Mouse (Mus musculus) stomach, embryonic 16.5 days (tissue): ENCODE data around the gene Lingo2. TPM values are rescaled to one million over a fixed set of nuclear protein-coding genes. Genes with fewer than 3 reads are reported as not detected.
A peak's percentile ranks its signal among the peaks of the same experiment; 100 is the strongest.
"Not testable (repeated sequence)": the region's sequence is repeated elsewhere in the genome, so short reads cannot be mapped to it uniquely, and the experiment has no call there.

ENCODE experiments used
- ATAC-seq: fragments of 200-750 bp; cut with Nextera tagmentation; 2 replicates; pipeline ENCODE4 v1.8.0; 2017; ENCODE audit warnings: moderate number of reproducible peaks, moderate TSS enrichment; ENCODE audit not compliant: insufficient read depth, low FRiP score
- H3K27ac ChIP-seq: fragments of 300-500 bp; sonication (generic); 2 replicates; pipeline ENCODE4 v1.5.1; 2014; ENCODE audit warnings: low read length
- H3K27me3 ChIP-seq: fragments of 300-500 bp; sonication (generic); 2 replicates; pipeline ENCODE4 v1.6.1; 2014; ENCODE audit warnings: low read length, control low read depth, mixed read lengths; ENCODE audit not compliant: control insufficient read depth, insufficient read depth
- H3K36me3 ChIP-seq: fragments of 300-500 bp; sonication (generic); 2 replicates; pipeline ENCODE4 v1.6.1; 2014; ENCODE audit warnings: low read length; ENCODE audit not compliant: control insufficient read depth, insufficient read depth
- H3K4me1 ChIP-seq: fragments of 300-500 bp; sonication (generic); 2 replicates; pipeline ENCODE4 v1.6.1; 2014; ENCODE audit warnings: low read length, control low read depth, mixed read lengths; ENCODE audit not compliant: control insufficient read depth, insufficient read depth
- H3K4me2 ChIP-seq: fragments of 300-500 bp; sonication (generic); 2 replicates; pipeline ENCODE4 v1.6.1; 2014; ENCODE audit warnings: low read depth, low read length, mixed read lengths
- H3K4me3 ChIP-seq: fragments of 300-500 bp; sonication (generic); replicated peaks from 2 replicates; pipeline ENCODE4 v1.5.1; 2014; ENCODE audit warnings: mild to moderate bottlenecking, low read length
- H3K9ac ChIP-seq: fragments of 300-500 bp; sonication (generic); 2 replicates; pipeline ENCODE4 v1.6.1; 2014; ENCODE audit warnings: low read length
- H3K9me3 ChIP-seq: fragments of 300-500 bp; sonication (generic); replicated peaks from 2 replicates; pipeline ENCODE4 v1.6.1; 2016; ENCODE audit warnings: low read length, control low read depth; ENCODE audit not compliant: control insufficient read depth
- WGBS: fragments of 180-500 bp; shearing (Covaris S2); extraction: QIAGEN DNeasy Blood & Tissue Kit; methylation state at CpG from one replicate; pipeline ENCODE4 v1.1.7; 2014; 5-methylcytosine and 5-hydroxymethylcytosine counted together
- polyA plus RNA-seq: library from polyadenylated mRNA; unstranded; fragments of >200 nt; fragmentation: Nextera tagmentation; extraction: Ambion mirVana; gene quantifications from 2 replicates; pipeline ENCODE4 v1.2.1, GENCODE M21; 2015

Gene Lingo2
- polyA plus RNA-seq, 1 experiment from 2014 or later: 0.72 TPM

DNA sequence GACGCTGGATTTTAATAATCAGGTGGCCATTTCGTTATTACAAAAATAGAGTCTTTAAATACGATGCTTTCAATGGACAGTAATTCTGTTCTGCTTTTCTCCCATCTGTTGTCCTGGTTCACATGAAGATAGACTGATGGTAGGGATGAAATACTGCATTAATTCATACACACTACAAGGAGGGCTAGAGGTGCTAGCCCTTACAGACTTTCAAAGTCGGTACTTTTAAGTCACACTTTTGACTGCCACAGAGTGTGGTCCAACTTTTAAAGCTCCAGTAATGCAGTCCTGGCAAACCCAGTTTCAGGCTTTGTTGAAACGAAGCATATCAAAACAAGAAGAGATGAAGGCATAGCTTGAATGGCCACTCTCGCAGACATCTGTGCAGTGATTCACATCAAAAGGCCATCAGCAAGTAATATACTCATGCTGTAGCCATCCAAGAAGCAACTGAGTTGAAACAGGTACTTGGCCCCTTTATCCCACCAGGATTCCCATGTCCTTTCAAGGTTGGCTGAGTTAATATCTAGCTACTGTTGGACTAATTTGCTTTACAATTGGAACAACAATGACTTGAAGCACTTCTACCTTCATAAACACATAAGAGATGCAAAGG, 872.5 kb downstream of the Lingo2 start:
- Histone ChIP-seq H3K4me2 (no peak overlapping the region), H3K27ac (no peak overlapping the region), H3K27me3 (no peaks in the 10 kb centered on the region), H3K4me3 (no peak overlapping the region), H3K9ac (no peak overlapping the region), H3K9me3 (no peaks in the 10 kb centered on the region), H3K36me3 (no peaks in the 10 kb centered on the region), H3K4me1 (no peaks in the 10 kb centered on the region)
- WGBS: 85% methylated on average over 6 of the region's 6 CpGs
- ATAC-seq: no peak

DNA sequence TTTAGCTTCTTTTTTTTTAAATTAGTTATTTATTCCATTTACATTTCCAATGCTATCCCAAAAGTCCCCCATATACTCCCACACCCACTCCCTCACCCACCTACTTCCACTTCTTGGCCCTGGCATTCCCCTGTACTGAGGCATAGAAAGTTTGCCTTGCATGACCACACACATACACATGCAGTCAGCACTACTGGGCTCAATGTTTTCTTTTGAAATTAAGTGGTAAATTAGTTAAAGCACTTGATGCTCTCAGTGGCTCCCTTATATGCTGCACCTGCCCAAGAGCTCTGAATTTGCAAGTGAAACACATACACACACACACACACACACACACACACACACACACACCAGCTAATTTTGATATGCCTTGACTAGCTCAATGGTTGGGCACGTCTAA, 886.8 kb downstream of the Lingo2 start:
- not testable (repeated sequence) for H3K4me2 ChIP-seq, H3K4me3 ChIP-seq, H3K4me1 ChIP-seq, H3K36me3 ChIP-seq, H3K9ac ChIP-seq, H3K27ac ChIP-seq, H3K27me3 ChIP-seq, ATAC-seq, H3K9me3 ChIP-seq
- 50% methylated on average over 1 of the region's 1 CpGs for WGBS

DNA sequence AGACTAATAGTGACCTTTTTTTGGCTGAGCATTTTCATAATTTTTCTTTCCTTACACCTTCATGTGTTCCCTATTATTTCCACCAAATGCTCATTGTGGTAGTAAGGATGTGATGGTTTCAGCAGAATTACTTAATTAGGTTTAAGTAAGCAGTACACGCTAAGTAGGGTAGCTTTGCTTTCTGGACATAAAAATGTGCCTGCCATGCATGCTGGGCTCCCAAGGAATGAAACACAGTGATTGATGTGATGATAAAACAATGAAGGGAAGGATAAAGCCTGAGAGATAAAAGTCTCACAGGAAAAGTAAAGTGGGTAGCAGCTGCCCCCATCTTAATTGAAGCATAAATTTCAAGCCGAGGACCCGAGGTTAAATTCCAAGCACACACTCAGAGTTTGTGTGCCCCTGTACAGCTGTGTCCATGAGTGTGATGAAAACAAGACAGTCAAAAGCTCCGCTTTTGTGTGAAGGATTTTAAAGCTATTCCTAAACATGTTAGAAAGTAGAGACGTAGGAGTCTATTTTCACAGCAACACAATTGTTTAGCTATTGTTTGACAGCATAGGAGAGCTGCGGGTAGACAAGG, 898.7 kb downstream of the Lingo2 start:
- Histone ChIP-seq H3K4me3 (no peak overlapping the region), H3K36me3 (no peaks in the 10 kb centered on the region), H3K9ac (no peak overlapping the region), H3K4me2 (no peak overlapping the region), H3K4me1 (no peaks in the 10 kb centered on the region), H3K27ac (no peak overlapping the region), H3K27me3 (no peaks in the 10 kb centered on the region), H3K9me3 (no peaks in the 10 kb centered on the region)
- 38% methylated on average over 6 of the region's 6 CpGs for WGBS
- no peak for ATAC-seq

DNA sequence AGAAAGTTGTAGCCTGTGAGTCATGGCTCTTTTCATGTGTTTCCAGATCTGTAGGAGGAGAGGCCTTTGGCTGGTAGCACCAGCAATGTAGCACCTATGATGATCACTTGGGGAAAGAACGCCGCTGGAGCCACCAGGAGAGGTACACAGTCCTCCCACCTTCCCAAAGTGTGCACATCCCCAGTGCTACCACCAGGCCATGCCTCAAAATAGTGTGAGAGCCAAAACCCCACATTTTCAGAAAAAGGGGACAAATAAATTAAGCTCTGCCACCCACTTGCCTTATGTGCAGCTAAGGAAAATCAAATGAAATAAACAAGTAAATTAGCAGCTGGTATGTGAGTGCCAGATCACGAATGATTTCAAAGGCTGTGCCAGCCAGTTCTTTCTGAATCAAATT, 911.2 kb downstream of the Lingo2 start:
- WGBS: 81% methylated on average over 3 of the region's 3 CpGs

DNA sequence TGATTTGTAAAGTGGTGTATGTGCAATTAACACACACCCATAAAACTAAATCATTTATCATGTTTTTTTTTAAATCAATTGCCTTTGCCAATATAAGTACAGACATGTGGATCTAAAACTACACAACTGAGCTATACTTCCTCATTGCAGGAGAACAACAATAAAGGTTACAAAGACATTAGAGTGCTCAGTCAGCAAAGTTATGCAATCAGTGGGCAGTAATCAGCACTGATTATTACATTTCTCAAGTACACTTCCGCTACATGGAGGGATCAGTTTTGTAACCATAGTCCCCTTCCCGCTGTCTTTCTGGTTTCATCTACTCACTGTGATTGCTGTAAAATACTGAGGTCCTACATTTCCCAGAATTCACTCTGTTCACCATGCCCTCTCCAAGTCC, 912.8 kb downstream of the Lingo2 start:
- no peaks in the 10 kb centered on the region for H3K9me3 ChIP-seq
- no peak overlapping the region for H3K4me2 ChIP-seq
- H3K27me3 ChIP-seq: no peaks in the 10 kb centered on the region
- no peak overlapping the region for H3K4me3 ChIP-seq
- H3K36me3 ChIP-seq: no peaks in the 10 kb centered on the region
- ATAC-seq: no peak
- no peaks in the 10 kb centered on the region for H3K4me1 ChIP-seq
- 91% methylated on average over 2 of the region's 2 CpGs for WGBS
- H3K9ac ChIP-seq: no peak overlapping the region
- no peak overlapping the region for H3K27ac ChIP-seq

More for the DNA sequence above, 911.2 kb downstream of the Lingo2 start:
- Histone ChIP-seq H3K36me3 (no peaks in the 10 kb centered on the region), H3K9me3 (no peaks in the 10 kb centered on the region), H3K27ac (no peak overlapping the region), H3K9ac (no peak overlapping the region), H3K4me1 (no peaks in the 10 kb centered on the region), H3K27me3 (no peaks in the 10 kb centered on the region), H3K4me3 (no peak overlapping the region), H3K4me2 (no peak overlapping the region)
- ATAC-seq: no peak

DNA sequence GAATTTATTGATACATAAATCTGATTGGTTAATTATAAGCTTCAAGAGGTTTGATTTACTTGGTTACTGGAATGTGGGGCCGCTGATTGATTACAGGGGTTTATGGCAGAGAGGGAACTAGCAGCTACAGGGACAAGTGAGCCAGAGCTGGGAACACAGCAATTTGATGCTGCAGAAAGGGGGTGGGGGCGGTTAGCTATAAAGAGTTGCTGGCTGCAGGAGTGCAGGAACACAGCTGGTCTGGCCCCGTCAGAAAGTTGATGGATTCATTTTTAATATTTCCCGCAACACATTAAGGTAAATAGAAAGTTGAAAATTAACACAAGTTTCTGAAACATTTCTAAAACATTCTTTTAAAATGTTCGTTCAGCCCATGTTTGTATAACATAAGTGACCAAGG, 919.5 kb downstream of the Lingo2 start:
- Histone ChIP-seq H3K9me3 (no peaks in the 10 kb centered on the region), H3K27me3 (no peaks in the 10 kb centered on the region), H3K4me1 (no peaks in the 10 kb centered on the region), H3K4me3 (no peak overlapping the region), H3K9ac (no peak overlapping the region), H3K4me2 (no peak overlapping the region), H3K27ac (no peak overlapping the region), H3K36me3 (no peaks in the 10 kb centered on the region)
- 29% methylated on average over 5 of the region's 5 CpGs for WGBS
- peak; percentile 66; the same call in 1 of the 2 replicates for ATAC-seq

DNA sequence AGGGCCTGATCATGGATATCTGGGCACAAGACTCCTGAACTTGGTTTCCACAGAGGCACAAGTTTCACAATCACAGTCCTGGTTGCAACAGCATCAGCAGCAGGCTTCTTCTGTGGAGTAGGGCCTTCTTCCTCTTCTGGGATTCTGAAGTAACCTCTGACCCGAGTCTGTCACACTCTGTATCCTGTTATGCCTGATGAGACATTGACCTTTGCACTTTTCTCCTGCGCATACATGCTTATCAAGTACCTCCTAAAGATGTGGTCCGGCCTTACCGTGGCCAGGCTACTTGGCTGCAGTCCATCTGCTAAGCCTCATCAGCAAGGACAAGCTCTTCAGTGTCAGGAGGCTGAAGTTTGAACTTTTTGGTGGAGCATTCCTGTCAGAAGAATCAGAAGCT, 937.4 kb downstream of the Lingo2 start:
- ATAC-seq: no peak
- 44% methylated on average over 4 of the region's 4 CpGs for WGBS
- Histone ChIP-seq H3K4me3 (no peak overlapping the region), H3K9ac (no peak overlapping the region), H3K4me2 (no peak overlapping the region), H3K4me1 (no peaks in the 10 kb centered on the region), H3K27me3 (no peaks in the 10 kb centered on the region), H3K9me3 (no peaks in the 10 kb centered on the region), H3K27ac (no peak overlapping the region), H3K36me3 (no peaks in the 10 kb centered on the region)

DNA sequence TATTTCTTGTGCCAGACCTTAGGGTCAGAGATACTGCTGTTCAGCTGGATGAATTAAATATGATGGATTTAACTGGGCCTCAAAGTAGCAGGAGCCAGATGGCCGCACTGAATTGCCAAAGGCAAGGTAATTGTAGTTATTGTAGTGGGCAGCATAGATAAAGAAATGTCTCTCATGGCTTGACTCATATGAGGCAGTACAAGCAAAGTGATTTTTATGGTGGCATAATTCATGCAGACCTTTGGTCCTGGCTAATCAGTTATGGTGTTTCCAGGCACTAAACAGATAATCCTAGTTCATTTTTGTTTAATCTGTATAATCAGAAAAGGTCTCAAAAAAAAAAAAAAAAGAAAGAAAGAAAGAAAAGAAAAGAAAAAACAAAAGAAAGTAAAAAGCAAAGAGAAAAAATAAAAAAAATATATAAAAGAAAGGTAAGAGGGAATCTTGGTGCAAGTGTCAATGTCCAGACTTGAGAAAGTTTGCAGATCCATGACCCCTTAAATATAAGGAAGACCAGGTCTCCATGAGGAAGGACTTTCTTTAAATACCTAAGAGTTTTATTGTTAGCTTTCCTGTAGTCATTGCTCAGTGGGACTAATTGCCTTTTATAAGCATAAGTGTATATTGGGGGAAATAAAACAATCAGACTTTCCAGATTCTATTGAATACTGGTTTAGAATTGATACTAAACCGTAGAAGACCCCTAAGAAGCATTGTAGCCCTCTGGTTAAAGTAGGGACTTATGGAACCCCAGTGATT, 959.4 kb downstream of the Lingo2 start:
- Histone ChIP-seq H3K36me3 (no peaks in the 10 kb centered on the region), H3K9me3 (no peaks in the 10 kb centered on the region), H3K4me1 (no peaks in the 10 kb centered on the region), H3K27ac (no peak overlapping the region), H3K9ac (no peak overlapping the region), H3K4me3 (no peak overlapping the region), H3K4me2 (no peak overlapping the region), H3K27me3 (no peaks in the 10 kb centered on the region)
- ATAC-seq: no peak
- WGBS: 72% methylated on average over 2 of the region's 2 CpGs

DNA sequence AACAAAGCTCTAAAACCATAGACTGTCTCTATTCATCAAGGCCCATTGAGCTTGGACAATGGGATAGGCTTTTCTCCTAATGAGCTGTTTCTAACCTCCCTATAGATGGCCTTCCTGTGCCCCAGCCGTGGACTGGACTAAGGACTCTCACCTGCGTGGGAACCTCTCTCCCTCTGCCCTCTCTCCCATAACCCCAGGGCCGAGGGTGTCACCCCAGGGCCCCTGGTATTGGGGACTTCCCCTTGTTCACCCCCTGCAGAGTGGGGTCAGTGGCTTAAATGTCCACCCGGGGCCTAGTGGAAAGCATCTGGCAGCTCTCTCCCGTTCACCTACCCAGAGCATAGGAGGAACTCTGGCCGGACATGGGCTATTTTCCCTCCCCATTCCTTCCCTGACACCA, 965.5 kb downstream of the Lingo2 start:
- Histone ChIP-seq H3K4me3 (no peak overlapping the region), H3K36me3 (no peaks in the 10 kb centered on the region), H3K27ac (no peak overlapping the region), H3K4me1 (no peaks in the 10 kb centered on the region), H3K9me3 (no peaks in the 10 kb centered on the region), H3K4me2 (no peak overlapping the region), H3K27me3 (no peaks in the 10 kb centered on the region), H3K9ac (no peak overlapping the region)
- no peak for ATAC-seq
- 86% methylated on average over 6 of the region's 6 CpGs for WGBS
